8 mouse cellular contexts compared by ENCODE assay signal in the genomic region with DNA sequence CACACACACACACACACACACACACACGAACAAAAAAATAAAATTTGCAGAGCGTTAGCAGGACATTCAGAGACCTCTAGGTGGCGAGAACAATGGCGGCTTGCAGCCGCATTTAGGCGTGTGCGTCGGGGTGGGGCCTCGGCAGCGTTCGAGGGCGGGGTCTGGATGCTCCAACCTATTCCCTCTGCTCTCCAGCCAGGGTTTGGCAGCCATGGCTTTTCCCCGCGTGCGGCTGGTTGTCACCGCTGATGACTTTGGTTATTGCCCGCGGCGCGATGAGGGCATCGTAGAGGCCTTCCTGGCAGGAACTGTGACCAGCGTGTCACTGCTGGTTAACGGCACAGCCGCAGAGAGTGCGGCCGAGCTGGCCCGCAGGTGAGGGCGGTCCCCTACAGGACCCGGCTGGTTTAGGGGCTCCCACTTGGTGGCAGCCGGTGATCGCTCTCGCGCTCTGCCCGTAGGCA. TPM values are rescaled to one million over a fixed set of nuclear protein-coding genes. Genes with fewer than 3 reads are reported as not detected.
DNase-seq lines count a peak whose midpoint lies in the region; ATAC-seq lines count a peak whose summit lies in the region.

Ccdc116 (minus strand) TSS at position 458 of the 464 bp plus-strand sequence.

- no peaks in the 10 kb centered on the region for H3K9me3 ChIP-seq in megakaryocyte, embryonic 14.5 days

- H3K36me3 ChIP-seq in megakaryocyte, embryonic 14.5 days (replicated peaks; ENCODE audit: low read length), result peaks cover 24% of the 10 kb centered on the region

- intact Hi-C loops in gastrocnemius, postnatal 14 days (cut with DNase I; ENCODE audit: low total_unique reads), result no loop called here

- H3K4me3 ChIP-seq in megakaryocyte, embryonic 14.5 days (replicated peaks), result peak within 1 kb of the TSS; percentile 92

- H3K4me1 ChIP-seq in megakaryocyte, embryonic 14.5 days, result peaks cover 57% of the 10 kb centered on the region

- DNase-seq in adrenal gland, adult 2 months, result peak; percentile 88
- peak; percentile 94 for DNase-seq in embryo, embryonic 10.5 days (ENCODE audit: low spot score)
- peak; percentile 80 for DNase-seq in gastrocnemius, postnatal 14 days
- peak; percentile 57 to 80 for DNase-seq in left cerebral cortex, adult 9 months (ENCODE audit: low spot score in 2 of 2)
- peak; percentile 79 for DNase-seq in right cerebral cortex, adult 2 months (ENCODE audit: low spot score in 2 of 2)
- DNase-seq in urinary bladder, postnatal 36 days (ENCODE audit: low spot score in 2 of 2), result peak; percentile 51 to 74

- peak; percentile 91 for ATAC-seq in inflammation-experienced regulatory T-cells, adult 6 months

- peaks cover 2% of the 10 kb centered on the region for H3K27me3 ChIP-seq in megakaryocyte, embryonic 14.5 days (replicated peaks)

RNA-seq across cellular contexts. Expression of gene Ccdc116, which starts in this region (rescaled TPM):
- under 1 TPM; 0.24 to 0.29 TPM for total RNA-seq in adrenal gland, adult 2 months (2021)
- polyA plus RNA-seq in adrenal gland, adult 2 months (2012; rRNA removed), result 0.44 and 0.60 TPM in 2 replicates
- total RNA-seq in gastrocnemius, postnatal 14 days (2021), result under 1 TPM in 1 of 2 experiments, not detected in 1; 0.13 TPM
- polyA plus RNA-seq in inflammation-experienced regulatory T-cells, adult 6 months (2017; shearing (Covaris generic)), result 1 to 10 TPM in 1 of 3 experiments, under 1 TPM in 2; 0.57 to 1.1 (median 0.70) TPM
- polyA plus RNA-seq in megakaryocyte, embryonic 14.5 days (2012; ENCODE audit: insufficient read depth, low replicate concordance), result 2.3 and 4.8 TPM in 2 replicates

Comparison
In these comparisons a context has a peak if more than half of its experiments do, and no peak if none do; other contexts are left out.
1. Peak in every context shown above with its lines: DNase-seq, ATAC-seq and H3K4me3 ChIP-seq.
2. Peak in DNase-seq in adrenal gland, adult 2 months; RNA of the gene not detected or under 1 TPM.
3. Peak in DNase-seq in gastrocnemius, postnatal 14 days; RNA of the gene not detected or under 1 TPM.